ENCODE assay signal across 8 mouse cellular contexts in the genomic region with DNA sequence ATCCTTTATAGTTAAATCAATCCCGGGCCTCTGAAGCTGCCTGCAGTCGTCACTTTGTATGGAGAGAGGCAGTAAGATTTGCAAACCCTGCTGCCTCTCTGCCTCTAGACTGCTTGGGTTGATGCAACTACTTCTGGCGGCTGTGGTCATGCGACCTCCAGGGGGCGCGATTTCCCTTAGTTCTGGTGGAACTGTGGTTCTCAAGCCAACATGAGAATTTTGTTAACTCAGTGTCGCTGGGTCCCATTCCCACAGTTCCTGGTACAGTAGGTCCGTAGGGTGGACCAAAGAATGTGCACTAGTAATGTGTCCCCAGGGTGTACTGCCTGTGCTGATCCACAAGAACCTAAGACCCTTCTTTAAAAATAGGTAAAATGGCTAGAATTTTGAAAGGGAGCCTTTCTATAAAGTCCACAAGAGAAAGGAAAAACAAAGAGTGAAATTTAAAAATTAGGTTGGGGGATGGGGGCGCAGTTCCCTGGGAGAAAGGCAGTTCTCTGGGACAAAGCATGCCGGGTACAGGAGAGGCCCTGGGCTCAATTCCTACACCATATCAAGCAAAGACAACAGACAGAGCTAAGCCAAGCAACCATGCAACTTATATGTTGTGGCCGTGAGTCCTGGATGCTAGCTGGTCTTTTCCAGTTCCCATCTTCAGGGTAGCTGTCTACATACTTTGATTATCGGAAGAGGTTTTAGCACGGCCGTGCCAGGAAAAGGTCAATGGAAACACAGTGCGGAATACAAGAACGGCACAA.
DNase-seq lines count a peak whose midpoint lies in the region; ATAC-seq lines count a peak whose summit lies in the region.

No protein-coding gene starts in this region.

- peak; percentile 55; the same call in 1 of the 2 replicates for ATAC-seq in erythroid progenitor cell, adult 5-6 weeks (replicated peaks; ENCODE audit: low FRiP score, poor library complexity, severe bottlenecking)
- ATAC-seq in heart, embryonic 12.5 days (ENCODE audit: insufficient number of reproducible peaks, low FRiP score), result peak; percentile 10; the same call in 1 of the 2 replicates
- ATAC-seq in kidney, embryonic 15.5 days (replicated peaks; ENCODE audit: low FRiP score), result peak; percentile 64
- ATAC-seq in limb, embryonic 15.5 days (ENCODE audit: insufficient number of reproducible peaks, low FRiP score, low TSS enrichment, low read depth), result 0 out of 2 replicates have a peak, but pooled peaks have one; percentile 44
- peak; percentile 71 for ATAC-seq in monocyte, adult 5-6 weeks (replicated peaks; ENCODE audit: insufficient number of reproducible peaks, low FRiP score, low TSS enrichment, poor library complexity, severe bottlenecking)

- H3K36me3 ChIP-seq in heart, embryonic 12.5 days, result no peaks in the 10 kb centered on the region
- H3K36me3 ChIP-seq in kidney, embryonic 15.5 days, result no peaks in the 10 kb centered on the region
- no peaks in the 10 kb centered on the region for H3K36me3 ChIP-seq in limb, embryonic 15.5 days

- H3K27ac ChIP-seq in heart, embryonic 12.5 days (ENCODE audit: poor library complexity, severe bottlenecking), result peak overlapping the region; percentile 31; the same call in 1 of the 2 replicates
- H3K27ac ChIP-seq in kidney, embryonic 15.5 days, result 0 out of 2 replicates have a peak overlapping the region, but pooled peaks have one; percentile 45
- H3K27ac ChIP-seq in limb, embryonic 15.5 days, result no peak overlapping the region

- 41% methylated on average over 16 of the region's 16 CpGs for WGBS in heart, embryonic 12.5 days
- 21% methylated on average over 16 of the region's 16 CpGs for WGBS in kidney, embryonic 15.5 days
- 32% methylated on average over 16 of the region's 16 CpGs for WGBS in limb, embryonic 15.5 days

- H3K9ac ChIP-seq in heart, embryonic 12.5 days, result no peak overlapping the region
- no peak overlapping the region for H3K9ac ChIP-seq in kidney, embryonic 15.5 days
- H3K9ac ChIP-seq in limb, embryonic 15.5 days, result no peak overlapping the region

- 0 out of 2 replicates have a peak overlapping the region, but pooled peaks have one; percentile 3 for H3K4me2 ChIP-seq in heart, embryonic 12.5 days
- H3K4me2 ChIP-seq in kidney, embryonic 15.5 days, result peak overlapping the region; percentile 51
- H3K4me2 ChIP-seq in limb, embryonic 15.5 days, result no peak overlapping the region

- H3K4me3 ChIP-seq in heart, embryonic 12.5 days, result no peak overlapping the region
- H3K4me3 ChIP-seq in kidney, embryonic 15.5 days (replicated peaks), result peak overlapping the region; percentile 17; the same call in 1 of the 2 replicates
- no peak overlapping the region for H3K4me3 ChIP-seq in limb, embryonic 15.5 days

- H3K9me3 ChIP-seq in heart, embryonic 12.5 days (replicated peaks), result no peaks in the 10 kb centered on the region
- no peaks in the 10 kb centered on the region for H3K9me3 ChIP-seq in kidney, embryonic 15.5 days (replicated peaks)
- no peaks in the 10 kb centered on the region for H3K9me3 ChIP-seq in limb, embryonic 15.5 days

- no peaks in the 10 kb centered on the region for H3K27me3 ChIP-seq in heart, embryonic 12.5 days (replicated peaks)
- no peaks in the 10 kb centered on the region for H3K27me3 ChIP-seq in kidney, embryonic 15.5 days
- H3K27me3 ChIP-seq in limb, embryonic 15.5 days, result no peaks in the 10 kb centered on the region

- H3K4me1 ChIP-seq in heart, embryonic 12.5 days (replicated peaks), result peaks cover 15% of the 10 kb centered on the region
- H3K4me1 ChIP-seq in kidney, embryonic 15.5 days, result peaks cover 15% of the 10 kb centered on the region
- no peaks in the 10 kb centered on the region for H3K4me1 ChIP-seq in limb, embryonic 15.5 days

- DNase-seq in A20 (ENCODE audit: low read depth, low spot score), result peak; percentile 96
- DNase-seq in adrenal gland, postnatal 4 days (ENCODE audit: low spot score in 2 of 2), result peak; percentile 72 to 77
- peak; percentile 78 to 85 for DNase-seq in spleen, postnatal 14 days (ENCODE audit: low spot score in 2 of 2)

Comparison
In these comparisons a context has a peak if more than half of its experiments do, and no peak if none do; other contexts are left out.
1. ATAC-seq: peak in every context shown above with its lines; median percentile 71 in monocyte, adult 5-6 weeks; 64 in kidney, embryonic 15.5 days; 55 in erythroid progenitor cell, adult 5-6 weeks; 44 in limb, embryonic 15.5 days; 10 in heart, embryonic 12.5 days.